Mouse (Mus musculus) olfactory bulb, adult 2 months (tissue): ENCODE measurements around the gene Pqbp1.

Experiments used
- CTCF ChIP-seq: fragments of 200-500 bp; IDR thresholded peaks from 2 replicates; pipeline ENCODE4 v1.5.1; 2012; ENCODE audit warnings: low read depth, mild to moderate bottlenecking, low read length, moderate library complexity; ENCODE audit not compliant: insufficient read depth
- POLR2A ChIP-seq: fragments of 200-500 bp; IDR thresholded peaks from 2 replicates; pipeline ENCODE4 v1.6.1; 2012; ENCODE audit warnings: mild to moderate bottlenecking, low read depth, low read length, moderate library complexity; ENCODE audit not compliant: insufficient read depth

DNA sequence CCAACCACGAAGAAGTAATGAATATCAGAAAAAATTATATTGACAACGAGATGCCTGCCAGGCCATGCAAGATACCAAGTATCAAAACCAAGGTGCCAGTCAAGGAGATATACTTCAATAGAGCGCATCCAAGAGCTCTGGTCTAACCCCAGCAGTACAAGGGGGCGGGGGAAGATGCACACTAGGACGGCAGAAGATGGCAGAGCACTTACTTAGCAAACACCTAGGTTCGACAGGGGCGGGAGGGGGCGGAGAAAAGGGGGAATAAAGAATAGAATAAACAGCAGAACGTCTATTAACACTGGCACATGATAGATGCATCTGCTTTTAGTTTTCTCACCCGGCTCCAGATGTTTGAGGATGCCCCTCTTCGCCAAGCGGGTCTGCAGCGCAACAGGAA lies 858 bp downstream of the Pqbp1 start:
- TF ChIP-seq POLR2A (no peak), CTCF (no peak)
